Mouse (Mus musculus): ENCODE data around the gene Ceacam2.

DNA sequence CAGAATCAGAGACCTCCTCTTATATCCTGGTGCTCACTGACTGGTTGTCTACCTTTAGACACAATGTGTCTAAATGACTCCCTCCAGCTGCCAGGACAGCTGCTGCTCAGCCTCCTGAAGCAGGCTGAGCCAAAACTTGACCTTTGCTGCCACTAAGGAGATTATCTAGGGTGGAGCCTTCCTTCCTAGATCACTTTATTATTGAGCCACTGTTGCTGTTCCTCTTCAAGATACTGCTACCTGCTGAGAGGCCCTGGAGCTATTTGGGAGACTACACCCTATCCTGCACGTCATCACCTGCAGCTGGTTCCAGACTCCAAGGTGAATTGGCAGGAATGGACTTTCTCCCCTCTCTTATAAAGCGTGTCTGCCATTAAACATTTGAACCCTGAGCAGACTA lies 8.8 kb downstream of the Ceacam2 start:
- TF ChIP-seq HCFC1 (IDR thresholded peaks at IDR 0.05; ENCODE audit: borderline replicate concordance, insufficient read depth, low read length) (no peak), ZC3H11A (IDR thresholded peaks at IDR 0.05; ENCODE audit: borderline replicate concordance, low read depth, low read length) (no peak), ZNF384 (IDR thresholded peaks at IDR 0.05; ENCODE audit: low read depth, low read length) (no peak), CHD2 (IDR thresholded peaks at IDR 0.05; ENCODE audit: low read depth, low read length) (no peak)

Measured in ES-E14 (cell line).